Mouse (Mus musculus) kidney, postnatal 10 days (tissue): ENCODE data around the gene Mrtfa.

Source experiments
- DNase-seq: peaks from one replicate; pipeline ENCODE4 v3.0.0; 2021; ENCODE audit warnings: mixed read lengths

Mrtfa gene

GRCm38 (mm10) chr15:81195447-81195846, 4.9 kb upstream of the Mrtfa start:
- no peak for DNase-seq

DNA sequence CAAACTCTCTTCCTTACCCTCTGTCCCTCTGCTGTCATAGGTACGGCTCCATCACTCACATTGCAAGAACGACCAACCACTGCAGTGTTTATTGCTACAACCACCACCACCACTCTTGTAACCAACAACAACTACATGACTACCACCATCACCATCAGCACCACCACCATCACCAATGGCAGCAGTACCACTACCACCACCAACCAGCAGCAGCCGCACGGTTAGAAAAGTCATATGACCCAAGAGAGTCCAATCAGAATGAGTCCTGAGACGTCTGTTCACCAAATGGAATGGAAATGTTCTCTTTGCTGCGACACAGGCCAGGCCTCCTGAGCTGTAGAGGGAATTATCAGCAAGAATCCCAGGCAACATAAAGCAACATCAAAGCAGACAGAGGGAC, 4.2 kb upstream of the Mrtfa start:
- DNase-seq = no peak

DNA sequence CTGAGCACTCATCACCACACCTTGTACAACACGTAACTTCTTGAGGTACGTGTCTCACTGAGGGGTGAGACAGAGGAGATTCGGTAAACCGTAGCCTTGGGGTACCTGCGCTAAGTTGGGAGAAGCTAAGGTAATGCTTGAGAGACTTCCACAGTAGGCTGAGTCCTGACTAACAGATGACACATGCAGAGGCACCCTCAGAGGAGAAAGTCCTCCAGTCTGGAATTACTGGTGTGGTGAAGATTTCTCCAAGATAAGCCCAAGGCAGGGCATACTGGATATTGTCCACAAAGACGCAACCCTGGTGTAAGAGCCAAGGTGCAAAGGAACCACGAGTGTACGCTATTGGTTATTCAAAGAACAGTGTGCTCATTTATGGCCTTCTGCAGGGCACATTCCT, 2.3 kb upstream of the Mrtfa start:
- no peak for DNase-seq

DNA sequence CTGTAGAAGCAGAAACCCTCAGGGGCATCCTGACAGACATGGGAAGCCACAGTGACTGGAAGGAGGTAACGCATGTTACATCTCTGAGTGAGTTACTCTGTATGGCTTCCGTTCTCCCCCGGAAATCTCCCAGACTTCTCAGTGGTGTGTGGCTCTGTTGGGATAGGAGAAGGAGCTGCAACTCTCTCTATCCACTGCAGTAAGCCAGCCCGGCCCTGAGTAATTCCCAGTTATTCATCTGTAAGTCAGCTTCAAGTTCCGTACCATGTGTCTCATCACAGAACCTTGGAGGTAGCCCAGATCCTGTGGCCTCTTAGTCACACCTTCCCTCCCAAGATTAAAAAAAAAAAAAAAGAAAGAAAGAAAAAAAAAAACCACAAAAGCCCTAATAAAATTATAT, 1.8 kb upstream of the Mrtfa start:
- DNase-seq = no peak

DNA sequence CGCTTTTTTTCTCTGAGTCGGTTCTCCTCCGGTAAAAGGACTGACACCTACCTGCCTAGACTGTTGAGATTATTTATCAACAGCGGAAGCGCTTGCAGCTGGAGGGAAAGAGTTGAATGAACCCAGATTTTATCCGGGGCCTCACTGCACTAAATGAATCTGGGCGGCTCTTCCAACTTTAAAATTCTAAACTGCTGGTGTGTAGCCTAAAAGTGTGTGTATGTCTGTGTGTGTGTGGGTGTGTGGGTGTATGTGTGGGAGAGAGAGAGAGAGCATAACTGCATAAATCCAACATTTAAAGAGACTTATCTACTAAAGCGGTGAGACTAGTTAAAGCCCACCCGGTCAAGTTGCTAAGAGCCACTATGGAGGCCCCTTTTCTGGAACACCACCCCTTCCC, 746 bp upstream of the Mrtfa start:
- DNase-seq = no peak

DNA sequence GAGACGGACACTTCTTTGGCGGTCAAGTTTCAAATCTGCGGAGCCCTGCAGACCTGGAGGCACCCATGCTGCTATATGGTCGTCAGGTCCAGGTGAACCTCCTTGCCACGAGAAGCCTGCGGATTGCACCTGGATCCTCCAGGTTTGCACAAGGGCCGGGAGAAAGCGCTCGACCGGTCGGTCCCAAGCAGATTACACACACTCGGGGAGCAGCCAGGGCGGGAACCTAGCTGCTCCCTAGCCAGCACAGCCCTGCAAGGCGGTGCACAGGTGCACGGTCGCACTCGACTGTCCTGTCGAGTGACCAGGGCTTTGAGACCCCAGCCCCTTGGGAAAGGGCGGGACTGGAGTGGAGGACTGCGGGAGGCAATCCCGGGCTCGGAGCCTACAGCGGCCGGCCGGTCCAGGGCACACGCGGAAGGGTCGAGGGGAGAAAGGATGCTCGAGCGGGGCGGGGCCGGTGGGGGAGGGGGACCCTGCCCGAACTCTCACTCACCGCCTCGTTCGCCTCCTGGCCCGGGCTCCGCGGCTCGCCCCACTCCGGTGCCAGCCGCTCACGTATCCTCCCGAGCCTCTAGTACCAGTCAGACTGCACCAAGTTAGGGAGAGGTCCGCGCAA, 437 bp downstream of the Mrtfa start:
- DNase-seq = no peak

- no peak for DNase-seq
Measured at GRCm38 (mm10) chr15:81189061-81189460, 1.5 kb downstream of the Mrtfa start.

- DNase-seq = no peak
Measured at GRCm38 (mm10) chr15:81184913-81185312, 5.6 kb downstream of the Mrtfa start.

DNA sequence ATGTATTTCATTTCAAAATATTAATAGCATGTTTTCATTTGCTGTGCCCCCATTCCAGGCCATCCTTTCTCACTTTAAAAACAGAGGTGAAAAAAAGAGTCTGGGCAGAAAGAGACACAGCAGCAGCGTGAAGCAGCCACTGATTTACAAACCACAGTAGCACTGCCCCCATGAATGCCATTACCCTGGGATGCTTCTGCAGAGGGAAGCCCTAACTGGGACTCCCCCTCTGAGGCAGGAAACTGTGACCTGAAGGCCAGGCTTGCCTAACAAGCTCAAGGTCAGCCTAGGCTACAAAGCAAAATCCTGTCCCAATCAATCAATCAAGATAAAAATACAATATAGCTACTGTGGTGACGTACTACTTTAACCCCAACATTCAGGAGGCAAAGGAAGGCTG, 9.3 kb downstream of the Mrtfa start:
- DNase-seq = no peak

- DNase-seq = no peak
Measured at GRCm38 (mm10) chr15:81179523-81179922, 11.0 kb downstream of the Mrtfa start.

- no peak for DNase-seq
Measured at GRCm38 (mm10) chr15:81178703-81179102, 11.9 kb downstream of the Mrtfa start.

DNA sequence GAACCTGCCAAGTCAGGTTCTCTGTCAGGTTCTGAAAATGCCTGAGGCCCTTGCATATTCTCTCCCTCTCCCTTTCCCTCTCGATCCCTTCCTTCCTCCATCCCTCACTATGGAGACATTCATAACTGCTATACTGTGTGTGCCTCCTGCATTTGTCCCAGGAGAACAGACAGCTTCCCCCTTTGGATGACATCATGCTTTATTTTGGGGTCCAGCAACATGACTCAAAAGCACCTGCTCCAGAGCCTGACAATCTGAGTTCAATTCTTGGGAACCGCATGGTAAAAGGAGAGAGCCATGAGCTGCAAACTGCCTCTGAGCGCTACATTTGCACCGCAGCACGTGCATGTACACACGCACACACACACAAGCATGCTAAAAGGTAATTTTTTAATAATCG, 12.7 kb downstream of the Mrtfa start:
- no peak for DNase-seq

DNA sequence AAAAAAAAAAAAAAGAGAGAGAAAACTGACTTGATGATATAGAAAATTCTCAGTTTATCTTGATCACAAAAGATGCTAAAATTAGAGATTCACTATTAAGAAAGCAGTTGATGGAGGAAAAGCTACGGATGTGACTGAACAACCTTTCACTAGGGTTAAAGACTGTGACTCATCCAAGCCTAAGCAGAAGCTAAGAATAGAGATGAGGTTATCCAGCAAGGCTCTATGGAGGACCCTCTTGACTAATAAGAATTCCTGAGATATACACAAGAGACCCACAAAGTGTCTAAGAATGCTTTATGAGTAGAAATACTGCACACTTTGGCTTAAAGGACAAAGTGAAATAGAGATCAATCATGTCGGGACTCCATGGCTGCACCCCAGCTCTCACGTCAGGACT, 14.9 kb downstream of the Mrtfa start:
- no peak for DNase-seq

- no peak for DNase-seq
Measured at GRCm38 (mm10) chr15:81172259-81172658, 18.3 kb downstream of the Mrtfa start.

GRCm38 (mm10) chr15:81168735-81169134, 21.8 kb downstream of the Mrtfa start:
- no peak for DNase-seq

DNA sequence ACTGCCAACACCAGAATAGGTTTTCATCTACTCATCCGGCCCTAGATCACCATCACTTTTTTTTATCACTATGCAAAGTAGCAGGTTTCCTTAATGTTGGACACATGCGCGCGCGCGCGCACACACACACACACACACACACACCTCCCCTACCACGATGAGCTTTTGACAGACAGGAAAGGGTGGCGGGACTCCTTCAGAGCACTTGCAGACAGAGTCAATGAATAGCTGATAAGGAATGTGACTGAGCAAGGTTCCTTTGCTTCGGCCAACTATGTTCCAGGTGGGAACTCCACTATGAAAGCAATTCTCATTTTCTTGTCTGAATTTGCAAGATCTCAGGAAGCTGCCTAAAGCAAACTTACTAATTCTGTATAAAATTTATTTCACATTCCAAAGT, 22.7 kb downstream of the Mrtfa start:
- peak; percentile 23 for DNase-seq

DNA sequence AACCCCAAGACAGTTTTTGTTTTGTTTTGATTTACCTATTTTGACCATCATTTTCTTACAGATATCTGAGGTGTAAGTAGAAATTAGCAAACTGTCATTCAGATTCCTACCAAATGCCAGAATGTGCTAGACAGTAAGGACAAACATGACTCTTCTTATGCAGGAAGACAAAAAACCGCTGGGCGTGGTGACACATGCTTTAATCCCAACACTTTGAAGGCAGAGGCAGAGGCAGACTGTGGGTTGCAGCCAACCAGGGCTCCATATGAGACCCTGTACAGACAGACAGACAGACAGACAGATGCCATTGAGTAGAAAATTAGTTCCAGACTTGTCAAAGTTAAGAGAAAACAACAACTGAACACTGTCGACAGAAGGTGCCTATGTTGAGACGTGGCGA, 24.3 kb downstream of the Mrtfa start:
- no peak for DNase-seq

- DNase-seq = no peak
Measured at GRCm38 (mm10) chr15:81164560-81165310, 25.8 kb downstream of the Mrtfa start.

- no peak for DNase-seq
Measured at GRCm38 (mm10) chr15:81161571-81161970, 29.0 kb downstream of the Mrtfa start.

- no peak for DNase-seq
Measured at GRCm38 (mm10) chr15:81160677-81161076, 29.9 kb downstream of the Mrtfa start.

DNA sequence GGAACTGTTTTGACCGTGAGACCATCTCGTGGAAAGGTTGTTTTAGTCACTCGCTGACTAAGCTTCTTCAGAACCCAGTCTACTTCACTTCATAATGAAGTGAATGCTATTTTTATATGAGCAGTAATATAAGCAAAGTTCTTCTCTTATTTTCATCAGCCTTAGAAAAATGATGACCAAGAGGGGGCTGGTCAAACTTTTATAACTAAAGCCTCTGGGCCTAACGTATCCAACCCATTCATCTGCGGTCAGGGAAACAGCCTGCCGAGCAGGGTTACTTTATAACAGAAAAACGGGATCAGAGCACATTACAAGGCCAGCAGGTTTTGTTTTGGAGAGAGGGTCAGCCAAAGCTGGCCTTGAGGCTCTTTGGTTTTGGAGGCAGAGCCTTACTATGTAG, 31.3 kb downstream of the Mrtfa start:
- DNase-seq = no peak

GRCm38 (mm10) chr15:81158517-81159120, 31.9 kb downstream of the Mrtfa start:
- DNase-seq = peak; percentile 39

GRCm38 (mm10) chr15:81156453-81156852, 34.1 kb downstream of the Mrtfa start:
- DNase-seq = no peak

DNA sequence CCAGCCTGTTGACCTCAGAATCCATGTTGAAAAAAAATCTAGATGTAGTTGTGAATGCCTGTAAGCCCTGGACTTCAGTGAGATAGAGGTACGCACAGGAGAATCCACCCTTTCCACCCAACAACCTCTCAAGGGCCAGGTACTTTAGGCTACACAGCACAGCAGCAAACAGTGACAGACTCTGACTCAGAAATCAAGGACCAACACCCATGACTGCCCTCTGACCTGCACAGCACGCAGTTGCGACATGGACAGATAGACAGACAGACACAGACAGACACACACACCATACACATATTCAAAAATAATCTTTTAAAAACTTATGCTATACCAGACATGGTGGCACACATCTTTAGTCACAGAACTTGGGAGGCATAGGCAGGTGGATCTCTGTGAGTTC, 34.7 kb downstream of the Mrtfa start:
- no peak for DNase-seq
